In the genomic region with DNA sequence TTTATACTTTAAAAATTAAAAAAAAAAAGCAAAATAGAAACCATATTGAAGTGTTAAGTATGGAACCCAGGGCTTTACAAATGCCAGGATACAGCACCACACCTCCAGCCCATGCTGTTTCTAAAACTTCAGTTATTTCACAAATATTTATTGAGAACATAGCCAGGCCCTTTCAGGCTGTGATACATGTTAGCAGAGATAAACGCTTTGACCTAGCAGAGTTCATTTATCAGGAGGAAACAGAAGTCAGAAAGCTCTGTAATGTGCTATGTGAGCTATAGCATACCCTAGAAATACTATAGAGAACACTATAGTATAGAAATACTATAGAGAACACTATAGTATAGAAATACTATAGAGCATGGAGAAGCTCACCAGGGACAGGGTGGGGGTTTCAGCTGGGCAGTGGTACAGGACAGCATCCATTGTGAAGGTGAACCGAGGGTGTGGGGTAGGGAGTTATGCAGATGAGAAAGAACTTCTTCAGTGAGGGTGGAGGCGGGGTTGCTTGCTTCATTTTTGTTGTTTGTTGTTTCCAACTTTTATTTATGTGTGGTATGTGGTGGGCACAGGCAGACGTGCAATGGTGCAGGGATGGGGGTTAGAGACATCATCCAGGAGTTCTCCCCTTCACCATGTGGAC, we compare ENCODE assay signal across 32 mouse cellular contexts. TPM values are rescaled to one million over a fixed set of nuclear protein-coding genes. Genes with fewer than 3 reads are reported as not detected.
A peak's percentile ranks its signal among the peaks of the same experiment; 100 is the strongest.
DNase-seq lines count a peak whose midpoint lies in the region; ATAC-seq and TF ChIP-seq lines count a peak whose summit lies in the region.
"Had no signal": no experiment of that assay in that cellular context is flagged by ENCODE, and none has a peak within 500 bp of the region (broad histone marks: within the 10 kb centered on the region; RNA-seq: fewer than 3 reads in every experiment).

No protein-coding gene starts in this region.

- no peak for TF ChIP-seq POLR2A in MEL (IDR thresholded peaks at IDR 0.05; ENCODE audit: control insufficient read depth in 1 of 2, insufficient read depth in 1 of 2, low read depth in 1 of 2, low read length in 2 of 2, poor library complexity in 1 of 2)

- peaks cover 19% of the 10 kb centered on the region for H3K4me1 ChIP-seq in heart, embryonic 12.5 days (replicated peaks)
- peaks cover 22 to 30% of the 10 kb centered on the region in 2 experiments for H3K4me1 ChIP-seq in MEL (ENCODE audit: control insufficient read depth in 1 of 2, insufficient read depth in 2 of 2, low read length in 2 of 2)
- peaks cover 90% of the 10 kb centered on the region for H3K4me1 ChIP-seq in erythroblast, embryonic 14.5 days (ENCODE audit: control insufficient read depth)
- H3K4me1 ChIP-seq in liver, embryonic 15.5 days (replicated peaks): peaks cover 76% of the 10 kb centered on the region

- H3K4me2 ChIP-seq in heart, embryonic 12.5 days: no peak overlapping the region
- H3K4me2 ChIP-seq in liver, embryonic 15.5 days: peak overlapping the region; percentile 92
- H3K4me2 ChIP-seq: embryonic facial prominence, embryonic 12.5 days; heart, embryonic 15.5 days; midbrain, embryonic 12.5 days; neural tube, embryonic 12.5 days had no signal

- peaks cover 52% of the 10 kb centered on the region for H3K27me3 ChIP-seq in heart, embryonic 12.5 days (replicated peaks)
- H3K27me3 ChIP-seq in MEL (ENCODE audit: control insufficient read depth in 1 of 2, insufficient read depth in 2 of 2, low read length in 2 of 2): no peaks in the 10 kb centered on the region
- peaks cover 40% of the 10 kb centered on the region for H3K27me3 ChIP-seq in erythroblast, embryonic 14.5 days (ENCODE audit: control insufficient read depth)
- H3K27me3 ChIP-seq in liver, embryonic 15.5 days: peaks cover 44% of the 10 kb centered on the region

- peak; percentile 98 for TF ChIP-seq EP300 in MEL (IDR thresholded peaks at IDR 0.05; ENCODE audit: low read depth in 1 of 2, low read length in 2 of 2)

- no peak overlapping the region for H3K27ac ChIP-seq in heart, embryonic 12.5 days (ENCODE audit: poor library complexity, severe bottlenecking)
- peak overlapping the region; percentile 95 for H3K27ac ChIP-seq in MEL (ENCODE audit: control insufficient read depth, low read depth, low read length)
- peak overlapping the region; percentile 99 for H3K27ac ChIP-seq in liver, embryonic 15.5 days (replicated peaks)
- H3K27ac ChIP-seq: embryonic facial prominence, embryonic 12.5 days; heart, embryonic 15.5 days; hindbrain, embryonic 15.5 days; midbrain, embryonic 12.5 days; neural tube, embryonic 12.5 days had no signal

- ATAC-seq in heart, embryonic 12.5 days (ENCODE audit: insufficient number of reproducible peaks, low FRiP score): peak; percentile 37; the same call in 1 of the 2 replicates
- ATAC-seq in liver, embryonic 15.5 days (ENCODE audit: insufficient read depth): peak; percentile 70
- ATAC-seq: CD4-positive, CD25-positive, alpha-beta regulatory T cell, adult 4 months; forebrain, embryonic 16.5 days had no signal

- H3K9me3 ChIP-seq in heart, embryonic 12.5 days (replicated peaks): no peaks in the 10 kb centered on the region
- no peaks in the 10 kb centered on the region for H3K9me3 ChIP-seq in MEL (replicated peaks; ENCODE audit: insufficient read depth, low read length)
- H3K9me3 ChIP-seq in erythroblast, embryonic 14.5 days (ENCODE audit: control insufficient read depth, low read length): peaks cover 13% of the 10 kb centered on the region
- H3K9me3 ChIP-seq in liver, embryonic 15.5 days (replicated peaks): no peaks in the 10 kb centered on the region
- H3K9me3 ChIP-seq: embryonic facial prominence, embryonic 12.5 days; heart, embryonic 15.5 days; hindbrain, embryonic 15.5 days had no signal

- no peaks in the 10 kb centered on the region for H3K36me3 ChIP-seq in heart, embryonic 12.5 days
- peaks cover 0 to 35% of the 10 kb centered on the region in 2 experiments; a peak in 2 of 4 replicates for H3K36me3 ChIP-seq in MEL (ENCODE audit: control insufficient read depth in 1 of 2, insufficient read depth in 2 of 2, low read length in 2 of 2)
- peaks cover 33% of the 10 kb centered on the region for H3K36me3 ChIP-seq in erythroblast, embryonic 14.5 days (ENCODE audit: control insufficient read depth)
- H3K36me3 ChIP-seq in liver, embryonic 15.5 days (replicated peaks): peaks cover 18% of the 10 kb centered on the region
- H3K36me3 ChIP-seq: embryonic facial prominence, embryonic 12.5 days; heart, embryonic 15.5 days; hindbrain, embryonic 15.5 days; midbrain, embryonic 12.5 days; neural tube, embryonic 12.5 days had no signal

- 66% methylated on average over 4 of the region's 4 CpGs for WGBS in heart, embryonic 12.5 days
- 26% methylated on average over 4 of the region's 4 CpGs for WGBS in liver, embryonic 15.5 days (ENCODE audit: insufficient replicate concordance)

- no peak for TF ChIP-seq RAD21 in MEL (IDR thresholded peaks at IDR 0.05; ENCODE audit: low read depth, low read length)

- H3K79me2 ChIP-seq in MEL (ENCODE audit: control insufficient read depth, insufficient read depth, low read length, poor library complexity): no peaks in the 10 kb centered on the region

- H3K9ac ChIP-seq in heart, embryonic 12.5 days: no peak overlapping the region
- peak overlapping the region; percentile 27; the same call in 1 of the 2 replicates for H3K9ac ChIP-seq in MEL (ENCODE audit: control insufficient read depth, low read depth, low read length, poor library complexity, severe bottlenecking)
- peak overlapping the region; percentile 43 for H3K9ac ChIP-seq in liver, embryonic 15.5 days
- H3K9ac ChIP-seq: embryonic facial prominence, embryonic 12.5 days; heart, embryonic 15.5 days; hindbrain, embryonic 15.5 days; midbrain, embryonic 12.5 days; neural tube, embryonic 12.5 days had no signal

- H3K4me3 ChIP-seq in heart, embryonic 12.5 days: no peak overlapping the region
- H3K4me3 ChIP-seq in MEL (ENCODE audit: control insufficient read depth in 1 of 2, insufficient read depth in 1 of 2, low read depth in 2 of 2, low read length in 2 of 2): no peak overlapping the region
- peak overlapping the region; percentile 97 for H3K4me3 ChIP-seq in erythroblast, embryonic 14.5 days (replicated peaks)
- H3K4me3 ChIP-seq in liver, embryonic 15.5 days (replicated peaks): peak overlapping the region; percentile 75
- H3K4me3 ChIP-seq: embryonic facial prominence, embryonic 12.5 days; heart, embryonic 15.5 days; hindbrain, embryonic 15.5 days; midbrain, embryonic 12.5 days; neural tube, embryonic 12.5 days had no signal

- DNase-seq in heart, adult 11 months: no peak
- DNase-seq in MEL (ENCODE audit: low read depth, low spot score): peak; percentile 93
- DNase-seq in lung, postnatal 10 days: no peak
- DNase-seq in kidney, adult 11 months: no peak
- DNase-seq in lung, postnatal 4 days: no peak
- DNase-seq: cerebellum, adult 9-10 months; heart, postnatal 4 days; kidney, adult 18-20 months; kidney, postnatal 14 days; layer of hippocampus, adult 9-11 months; lung, adult 2 months; lung, postnatal 36 days; thymus, postnatal 14 days had no signal

- TF ChIP-seq CTCF in MEL (IDR thresholded peaks at IDR 0.05 in 2 of 3, conservative IDR thresholded peaks at IDR 0.05 in 1 of 3; ENCODE audit: control insufficient read depth in 1 of 3, insufficient read depth in 1 of 3, low read depth in 2 of 3, low read length in 3 of 3, poor library complexity in 1 of 3, severe bottlenecking in 1 of 3): no peak

TF ChIP-seq in MEL, 35 proteins besides CTCF, POLR2A, EP300 and RAD21 (continues in another document):
- TF ChIP-seq ZNF384 (IDR thresholded peaks at IDR 0.05; ENCODE audit: low read depth, low read length): no peak
- peak; percentile 31; the same call in 1 of the 2 replicates for TF ChIP-seq MYB (IDR thresholded peaks at IDR 0.05; ENCODE audit: low read depth, low read length)
- no peak for TF ChIP-seq E2F4 (IDR thresholded peaks at IDR 0.05; ENCODE audit: borderline replicate concordance, low read depth, low read length)
- 0 out of 2 replicates have a peak, but pooled peaks have one; percentile 30 for TF ChIP-seq UBTF (IDR thresholded peaks at IDR 0.05; ENCODE audit: borderline replicate concordance, insufficient read depth, low read depth, low read length)

RNA-seq across cellular contexts. Expression of gene Sowaha, which starts 1.1 kb away (rescaled TPM):
- polyA plus RNA-seq in heart, embryonic 12.5 days (2016; fragmentation: Nextera tagmentation; extraction: Ambion mirVana): 0.54 and 0.58 TPM in 2 replicates
- total RNA-seq in MEL (2012; rRNA removed): not detected in 2 replicates
- not detected for polyA plus RNA-seq in MEL (2012; ENCODE audit: insufficient read depth in 1 of 2, insufficient read length in 2 of 2, low read depth in 1 of 2, low replicate concordance in 2 of 2, missing spikeins in 1 of 2)
- polyA plus RNA-seq in erythroblast, embryonic 14.5 days (2012): 9.4 and 11.2 TPM in 2 replicates
- polyA plus RNA-seq in liver, embryonic 15.5 days (2015; fragmentation: Nextera tagmentation; extraction: Ambion mirVana): 18.7 and 23.0 TPM in 2 replicates
- total RNA-seq: granulocyte monocyte progenitor cell, adult 5-6 weeks had no signal
- polyA plus RNA-seq: CD4-positive, CD25-positive, alpha-beta regulatory T cell, adult 4 months had no signal

RNA-seq across cellular contexts. Expression of gene Gm9945, which starts 1.2 kb away (rescaled TPM):
- not detected in 2 replicates for polyA plus RNA-seq in heart, embryonic 12.5 days (2016; fragmentation: Nextera tagmentation; extraction: Ambion mirVana)
- not detected in 2 replicates for total RNA-seq in MEL (2012; rRNA removed)
- polyA plus RNA-seq in MEL (2012; ENCODE audit: insufficient read depth in 1 of 2, insufficient read length in 2 of 2, low read depth in 1 of 2, low replicate concordance in 2 of 2, missing spikeins in 1 of 2): not detected
- not detected in 2 replicates for polyA plus RNA-seq in erythroblast, embryonic 14.5 days (2012)
- polyA plus RNA-seq in liver, embryonic 15.5 days (2015; fragmentation: Nextera tagmentation; extraction: Ambion mirVana): 0.62 and 0.99 TPM in 2 replicates
- total RNA-seq: adrenal gland, adult 18-20 months; adrenal gland, postnatal 4 days; ES-E14; gastrocnemius, adult 18-20 months; granulocyte monocyte progenitor cell, adult 5-6 weeks; heart, postnatal 4 days had no signal
- polyA plus RNA-seq: CD4-positive, CD25-positive, alpha-beta regulatory T cell, adult 4 months; embryonic facial prominence, embryonic 12.5 days; forebrain, embryonic 16.5 days; heart, embryonic 15.5 days; limb, embryonic 11.5 days; lung, adult 2 months; midbrain, embryonic 12.5 days; neural tube, embryonic 12.5 days; small intestine, adult 2 months had no signal

RNA-seq across cellular contexts. Expression of gene Gm9837, which starts 10.9 kb away (rescaled TPM):
- not detected in 2 replicates for polyA plus RNA-seq in heart, embryonic 12.5 days (2016; fragmentation: Nextera tagmentation; extraction: Ambion mirVana)
- total RNA-seq in MEL (2012; rRNA removed): not detected in 2 replicates
- polyA plus RNA-seq in MEL (2012; ENCODE audit: insufficient read depth in 1 of 2, insufficient read length in 2 of 2, low read depth in 1 of 2, low replicate concordance in 2 of 2, missing spikeins in 1 of 2): not detected
- not detected in 2 replicates for polyA plus RNA-seq in erythroblast, embryonic 14.5 days (2012)
- polyA plus RNA-seq in liver, embryonic 15.5 days (2015; fragmentation: Nextera tagmentation; extraction: Ambion mirVana): not detected in 2 replicates
- total RNA-seq: adrenal gland, adult 18-20 months; adrenal gland, postnatal 4 days; ES-E14; gastrocnemius, adult 18-20 months; granulocyte monocyte progenitor cell, adult 5-6 weeks; heart, postnatal 4 days; left cerebral cortex, adult 8-10 months had no signal
- polyA plus RNA-seq: CD4-positive, CD25-positive, alpha-beta regulatory T cell, adult 4 months; cortical plate, adult 2 months; embryonic facial prominence, embryonic 12.5 days; forebrain, embryonic 16.5 days; heart, embryonic 15.5 days; hindbrain, embryonic 15.5 days; limb, embryonic 11.5 days; lung, adult 2 months; midbrain, embryonic 12.5 days; neural tube, embryonic 12.5 days; small intestine, adult 2 months had no signal

RNA-seq across cellular contexts. Expression of gene Shroom1, which starts 24.2 kb away (rescaled TPM):
- 5.3 and 5.8 TPM in 2 replicates for polyA plus RNA-seq in heart, embryonic 12.5 days (2016; fragmentation: Nextera tagmentation; extraction: Ambion mirVana)
- total RNA-seq in MEL (2012; rRNA removed): not detected in 2 replicates
- polyA plus RNA-seq in MEL (2012; ENCODE audit: insufficient read depth in 1 of 2, insufficient read length in 2 of 2, low read depth in 1 of 2, low replicate concordance in 2 of 2, missing spikeins in 1 of 2): under 1 TPM in 1 of 2 experiments, not detected in 1; 0.19 TPM
- polyA plus RNA-seq in erythroblast, embryonic 14.5 days (2012): not detected in 2 replicates
- 2.9 and 4.0 TPM in 2 replicates for polyA plus RNA-seq in liver, embryonic 15.5 days (2015; fragmentation: Nextera tagmentation; extraction: Ambion mirVana)
- total RNA-seq: granulocyte monocyte progenitor cell, adult 5-6 weeks had no signal
- polyA plus RNA-seq: CD4-positive, CD25-positive, alpha-beta regulatory T cell, adult 4 months had no signal

RNA-seq across cellular contexts. Expression of gene Gm10447, which starts 24.3 kb away (rescaled TPM):
- polyA plus RNA-seq in heart, embryonic 12.5 days (2016; fragmentation: Nextera tagmentation; extraction: Ambion mirVana): 0.11 and 0.15 TPM in 2 replicates
- not detected in 2 replicates for total RNA-seq in MEL (2012; rRNA removed)
- not detected for polyA plus RNA-seq in MEL (2012; ENCODE audit: insufficient read depth in 1 of 2, insufficient read length in 2 of 2, low read depth in 1 of 2, low replicate concordance in 2 of 2, missing spikeins in 1 of 2)
- polyA plus RNA-seq in erythroblast, embryonic 14.5 days (2012): not detected in 2 replicates
- polyA plus RNA-seq in liver, embryonic 15.5 days (2015; fragmentation: Nextera tagmentation; extraction: Ambion mirVana): 0.09 and 0.13 TPM in 2 replicates
- total RNA-seq: ES-E14; gastrocnemius, adult 18-20 months; granulocyte monocyte progenitor cell, adult 5-6 weeks; heart, postnatal 4 days had no signal
- polyA plus RNA-seq: CD4-positive, CD25-positive, alpha-beta regulatory T cell, adult 4 months; forebrain, embryonic 16.5 days; heart, embryonic 15.5 days; hindbrain, embryonic 15.5 days; midbrain, embryonic 12.5 days; small intestine, adult 2 months had no signal

Comparison
In these comparisons a context has a peak if more than half of its experiments do, and no peak if none do; other contexts are left out.
1. H3K4me3 ChIP-seq: peak in erythroblast, embryonic 14.5 days (single experiment) and liver, embryonic 15.5 days (single experiment); none in heart, embryonic 12.5 days (single experiment) and MEL (0 of 2).